Mouse (Mus musculus) neutrophil, adult 5-6 weeks (primary cell): Measurements from ENCODE around the gene Prkcg. TPM values are rescaled to one million over a fixed set of nuclear protein-coding genes. Genes with fewer than 3 reads are reported as not detected.
"Not testable (repeated sequence)": the region's sequence is repeated elsewhere in the genome, so short reads cannot be mapped to it uniquely, and the experiment has no call there.

Experiments
- ATAC-seq: fragments of 151-379, 151-347 bp; 2 replicates; pipeline ENCODE4 v1.8.0; 2017; ENCODE audit warnings: mild to moderate bottlenecking, moderate TSS enrichment; ENCODE audit not compliant: insufficient number of reproducible peaks, poor library complexity, low FRiP score, severe bottlenecking; ENCODE audit errors: extremely low read depth
- total RNA-seq: library from RNA; stranded (forward); fragments of 200-1000 nt; gene quantifications from 2 replicates; pipeline ENCODE4 v1.2.3, GENCODE M21; 2017

Gene Prkcg
- 8.7 and 13.9 TPM in 2 replicates for total RNA-seq

- ATAC-seq, result peak; percentile 45
Observed at GRCm38 (mm10) chr7:3288976-3289970, at the start of gene Prkcg, which contains the start of gene Myadm. Gene Prkcg, plus strand, starts transcription at chr7:3289179. Gene Myadm, plus strand, starts transcription at chr7:3289080.

- no peak for ATAC-seq
Observed at GRCm38 (mm10) chr7:3239193-3239592, 49.8 kb upstream of the Prkcg start.

- no peak for ATAC-seq
Observed at GRCm38 (mm10) chr7:3260701-3261100, 28.3 kb upstream of the Prkcg start.

- no peak for ATAC-seq
Observed at GRCm38 (mm10) chr7:3261446-3261845, 27.5 kb upstream of the Prkcg start.

- no peak for ATAC-seq
Observed at GRCm38 (mm10) chr7:3262789-3263188, 26.2 kb upstream of the Prkcg start.

- no peak for ATAC-seq
Observed at GRCm38 (mm10) chr7:3264390-3265022, 24.5 kb upstream of the Prkcg start.

- no peak for ATAC-seq
Observed at GRCm38 (mm10) chr7:3265311-3265710, 23.7 kb upstream of the Prkcg start.

GRCm38 (mm10) chr7:3267261-3267660 lies 21.7 kb upstream of the Prkcg start:
- ATAC-seq, result no peak

- no peak for ATAC-seq
Observed at GRCm38 (mm10) chr7:3267888-3268287, 21.1 kb upstream of the Prkcg start.

- no peak for ATAC-seq
Observed at GRCm38 (mm10) chr7:3268291-3268690, 20.7 kb upstream of the Prkcg start.

GRCm38 (mm10) chr7:3272206-3272605 lies 16.8 kb upstream of the Prkcg start:
- ATAC-seq, result no peak

GRCm38 (mm10) chr7:3275455-3276170 lies 13.4 kb upstream of the Prkcg start:
- peak; percentile 33; the same call in 1 of the 2 replicates for ATAC-seq

- not testable (repeated sequence) for ATAC-seq
Observed at GRCm38 (mm10) chr7:3276781-3277180, 12.2 kb upstream of the Prkcg start.

GRCm38 (mm10) chr7:3280080-3280653 lies 8.8 kb upstream of the Prkcg start:
- ATAC-seq, result no peak

- no peak for ATAC-seq
Observed at GRCm38 (mm10) chr7:3280654-3281153, 8.3 kb upstream of the Prkcg start.

GRCm38 (mm10) chr7:3281741-3282140 lies 7.2 kb upstream of the Prkcg start:
- ATAC-seq, result no peak

- ATAC-seq, result no peak
Observed at GRCm38 (mm10) chr7:3283081-3283875, 5.7 kb upstream of the Prkcg start.

GRCm38 (mm10) chr7:3284604-3285003 lies 4.4 kb upstream of the Prkcg start:
- no peak for ATAC-seq
